Comparison of ENCODE assay signal across 8 mouse cellular contexts in the genomic region with DNA sequence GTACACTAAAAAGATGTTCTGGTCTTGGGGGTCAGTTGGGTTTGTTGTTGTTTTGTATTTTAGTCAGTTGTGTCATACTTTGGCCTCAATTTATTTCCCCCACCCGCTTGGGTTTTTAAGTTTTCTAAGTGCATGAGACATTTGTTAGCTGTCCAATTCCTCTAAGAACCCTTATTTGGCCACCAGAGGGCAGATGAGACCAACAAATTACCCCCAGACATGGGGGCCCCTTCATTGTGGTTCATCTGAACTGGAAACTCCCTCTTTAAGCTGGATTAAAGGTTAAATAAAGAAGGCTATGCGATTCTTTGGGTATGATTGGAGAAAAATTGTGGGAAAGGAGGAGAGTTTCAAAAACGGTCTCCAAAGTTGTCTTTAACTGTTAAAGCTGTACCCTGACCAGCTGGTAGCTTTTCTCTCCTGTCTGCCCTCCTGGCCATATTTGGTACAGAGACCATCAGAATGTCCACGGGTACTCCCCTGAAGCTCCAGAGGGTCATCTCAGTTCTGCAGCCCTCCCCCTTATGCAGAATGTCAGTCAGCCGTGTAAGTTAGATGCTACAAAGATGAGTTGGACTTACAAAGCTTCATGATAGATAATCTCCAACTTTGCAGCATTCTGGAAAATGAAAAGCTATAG.
DNase-seq lines count a peak whose midpoint lies in the region; ATAC-seq and TF ChIP-seq lines count a peak whose summit lies in the region.

No protein-coding gene starts in this region.

- peak; percentile 19 to 76 for DNase-seq in adrenal gland, adult (ENCODE audit: inconsistent age in 2 of 2, low spot score in 1 of 2)
- DNase-seq in adrenal gland, postnatal 25 days = no peak
- peak; percentile 2 to 4 for DNase-seq in spleen, postnatal 36 days (ENCODE audit: low spot score in 2 of 2)
- DNase-seq in spleen, postnatal 14 days (ENCODE audit: low spot score in 2 of 2) = no peak
- DNase-seq in embryonic facial prominence, embryonic 10.5 days (ENCODE audit: low spot score) = peak; percentile 52
- DNase-seq in lung, adult 2 months = peak; percentile 29
- DNase-seq in right cerebral cortex, postnatal 36 days (ENCODE audit: low spot score in 2 of 2) = peak; percentile 7 to 11

- H3K9me3 ChIP-seq in embryonic facial prominence, embryonic 10.5 days = no peaks in the 10 kb centered on the region
- H3K9me3 ChIP-seq in kidney, embryonic 14.5 days (ENCODE audit: control insufficient read depth, low read length) = no peaks in the 10 kb centered on the region

- TF ChIP-seq CTCF in lung, adult 2 months (IDR thresholded peaks at IDR 0.05; ENCODE audit: insufficient read depth, low read length) = no peak

- peaks cover 8% of the 10 kb centered on the region; the same call in 1 of the 2 replicates for H3K27me3 ChIP-seq in embryonic facial prominence, embryonic 10.5 days (replicated peaks; ENCODE audit: low read depth, poor library complexity, severe bottlenecking)
- H3K27me3 ChIP-seq in kidney, embryonic 14.5 days (ENCODE audit: control insufficient read depth, insufficient read depth, low read length) = peaks cover 4% of the 10 kb centered on the region; the same call in 1 of the 2 replicates

- H3K4me3 ChIP-seq in embryonic facial prominence, embryonic 10.5 days = no peak overlapping the region
- H3K4me3 ChIP-seq in kidney, embryonic 14.5 days (ENCODE audit: low read length) = no peak overlapping the region
- no peak overlapping the region for H3K4me3 ChIP-seq in lung, adult 2 months (replicated peaks; ENCODE audit: extremely low read depth, low read depth, low read length)

- no peaks in the 10 kb centered on the region for H3K4me1 ChIP-seq in embryonic facial prominence, embryonic 10.5 days
- H3K4me1 ChIP-seq in kidney, embryonic 14.5 days (ENCODE audit: control insufficient read depth, insufficient read depth, low read length) = no peaks in the 10 kb centered on the region
- H3K4me1 ChIP-seq in lung, adult 2 months (ENCODE audit: control insufficient read depth, insufficient read depth, low read length) = no peaks in the 10 kb centered on the region

- no peak overlapping the region for H3K27ac ChIP-seq in embryonic facial prominence, embryonic 10.5 days (replicated peaks)
- no peak overlapping the region for H3K27ac ChIP-seq in kidney, embryonic 14.5 days (ENCODE audit: low read depth, low read length)

- 0 out of 2 replicates have a peak, but pooled peaks have one; percentile 39 for ATAC-seq in kidney, embryonic 14.5 days (ENCODE audit: low FRiP score, low TSS enrichment)

- H3K4me2 ChIP-seq in kidney, embryonic 14.5 days (replicated peaks; ENCODE audit: low read depth, low read length) = no peak overlapping the region

- no peak for TF ChIP-seq POLR2A in lung, adult 2 months (IDR thresholded peaks at IDR 0.05; ENCODE audit: borderline replicate concordance, extremely low read depth, low read depth, low read length)

- H3K9ac ChIP-seq in kidney, embryonic 14.5 days (ENCODE audit: low read depth, low read length) = no peak overlapping the region

- no peaks in the 10 kb centered on the region for H3K36me3 ChIP-seq in embryonic facial prominence, embryonic 10.5 days (replicated peaks)
- no peaks in the 10 kb centered on the region for H3K36me3 ChIP-seq in kidney, embryonic 14.5 days (ENCODE audit: control insufficient read depth, insufficient read depth, low read length)

- whole genome bisulfite sequencing in embryonic facial prominence, embryonic 10.5 days = 45% methylated on average over 5 of the region's 5 CpGs
- WGBS in kidney, embryonic 14.5 days = 41% methylated on average over 5 of the region's 5 CpGs
- 30% methylated on average over 5 of the region's 5 CpGs for WGBS in lung, adult 2 months

Comparison
In these comparisons a context has a peak if more than half of its experiments do, and no peak if none do; other contexts are left out.
1. DNase-seq: peak in adrenal gland, adult (2 of 2), spleen, postnatal 36 days (2 of 2), embryonic facial prominence, embryonic 10.5 days (single experiment), lung, adult 2 months (single experiment) and right cerebral cortex, postnatal 36 days (2 of 2); none in adrenal gland, postnatal 25 days (single experiment) and spleen, postnatal 14 days (0 of 2).